Mouse (Mus musculus): ENCODE measurements around the gene Rtf2. TPM values are rescaled to one million over a fixed set of nuclear protein-coding genes. Genes with fewer than 3 reads are reported as not detected.

Rtf2 gene
- total and polyA plus RNA-seq, 2 experiments = 31.5 to 37.0 TPM

GRCm38 (mm10) chr2:172501341-172501740, 61.0 kb downstream of the Rtf2 start:
- Histone ChIP-seq H3K79me2 (ENCODE audit: control insufficient read depth, insufficient read depth, low read length) (no peaks in the 10 kb centered on the region), H3K4me1 (ENCODE audit: control insufficient read depth, insufficient read depth, low read length) (no peaks in the 10 kb centered on the region), H3K9ac (ENCODE audit: low read depth, low read length) (no peak overlapping the region), H3K27me3 (ENCODE audit: control insufficient read depth, insufficient read depth, low read length) (no peaks in the 10 kb centered on the region), H3K27ac (replicated peaks; ENCODE audit: insufficient read depth, low read depth, low read length) (no peak overlapping the region), H3K4me3 (ENCODE audit: insufficient read depth, low read depth, low read length) (no peak overlapping the region), H3K36me3 (ENCODE audit: control insufficient read depth, insufficient read depth, low read length) (no peaks in the 10 kb centered on the region)
- DNase-seq (ENCODE audit: extremely low read depth, low read depth, low spot score) = peak; percentile 36
- 10% methylated on average over 4 of the region's 4 CpGs for WGBS
- no peak for TF ChIP-seq POLR2A (IDR thresholded peaks at IDR 0.05; ENCODE audit: extremely low read depth, insufficient read depth, low read length)
- TF ChIP-seq CTCF (IDR thresholded peaks at IDR 0.05; ENCODE audit: low read depth, low read length) = peak; percentile 73; the same call in 1 of the 2 replicates

DNA sequence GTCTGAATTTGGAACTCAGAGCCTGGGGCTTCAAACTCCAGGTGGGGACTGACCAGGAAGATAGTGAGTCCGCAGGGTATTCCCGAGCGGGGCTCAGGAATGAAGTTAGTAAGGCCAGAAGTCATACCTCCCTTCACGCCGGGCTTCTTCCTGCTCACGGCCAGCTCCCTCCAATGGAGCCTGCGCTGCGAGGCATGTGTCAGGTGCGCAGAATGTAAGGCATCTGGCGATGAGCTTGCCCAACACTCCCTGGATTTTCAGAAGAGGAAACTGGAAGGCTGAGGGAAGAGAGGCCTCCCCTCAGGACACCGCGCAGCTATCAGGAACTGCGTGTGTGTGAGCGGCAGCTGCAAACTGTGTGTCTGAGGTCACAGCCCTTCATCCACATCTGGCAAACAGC, 61.8 kb downstream of the Rtf2 start:
- Histone ChIP-seq H3K36me3 (ENCODE audit: control insufficient read depth, insufficient read depth, low read length) (no peaks in the 10 kb centered on the region), H3K4me3 (ENCODE audit: insufficient read depth, low read depth, low read length) (no peak overlapping the region), H3K27ac (replicated peaks; ENCODE audit: insufficient read depth, low read depth, low read length) (no peak overlapping the region), H3K27me3 (ENCODE audit: control insufficient read depth, insufficient read depth, low read length) (no peaks in the 10 kb centered on the region), H3K4me1 (ENCODE audit: control insufficient read depth, insufficient read depth, low read length) (no peaks in the 10 kb centered on the region), H3K9ac (ENCODE audit: low read depth, low read length) (no peak overlapping the region), H3K79me2 (ENCODE audit: control insufficient read depth, insufficient read depth, low read length) (no peaks in the 10 kb centered on the region)
- DNase-seq (ENCODE audit: extremely low read depth, low read depth, low spot score) = no peak
- no peak for TF ChIP-seq POLR2A (IDR thresholded peaks at IDR 0.05; ENCODE audit: extremely low read depth, insufficient read depth, low read length)
- no peak for TF ChIP-seq CTCF (IDR thresholded peaks at IDR 0.05; ENCODE audit: low read depth, low read length)
- WGBS = 83% methylated on average over 14 of the region's 14 CpGs

DNA sequence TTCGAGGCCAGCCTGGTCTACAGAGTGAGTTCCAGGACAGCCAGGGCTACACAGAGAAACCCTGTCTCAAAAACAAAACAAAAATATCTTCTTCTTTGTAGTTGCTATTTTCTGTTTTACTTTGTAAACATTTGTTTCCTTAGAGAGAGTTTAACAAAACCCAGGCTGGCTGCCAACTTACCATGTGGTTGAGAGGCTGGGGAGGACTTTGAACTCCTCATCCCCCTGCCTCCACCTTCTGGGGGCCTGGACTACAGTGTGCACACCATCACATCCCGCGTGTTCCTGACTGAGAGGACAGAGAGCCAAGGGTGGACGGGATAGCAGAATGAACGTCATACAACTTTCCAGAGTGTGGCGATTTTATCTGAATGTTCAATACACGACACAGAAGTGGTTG, 65.8 kb downstream of the Rtf2 start:
- Histone ChIP-seq H3K4me3 (ENCODE audit: insufficient read depth, low read depth, low read length) (no peak overlapping the region), H3K79me2 (ENCODE audit: control insufficient read depth, insufficient read depth, low read length) (no peaks in the 10 kb centered on the region), H3K27ac (replicated peaks; ENCODE audit: insufficient read depth, low read depth, low read length) (no peak overlapping the region), H3K9ac (ENCODE audit: low read depth, low read length) (no peak overlapping the region), H3K36me3 (ENCODE audit: control insufficient read depth, insufficient read depth, low read length) (no peaks in the 10 kb centered on the region), H3K4me1 (ENCODE audit: control insufficient read depth, insufficient read depth, low read length) (no peaks in the 10 kb centered on the region), H3K27me3 (ENCODE audit: control insufficient read depth, insufficient read depth, low read length) (no peaks in the 10 kb centered on the region)
- no peak for DNase-seq (ENCODE audit: extremely low read depth, low read depth, low spot score)
- TF ChIP-seq POLR2A (IDR thresholded peaks at IDR 0.05; ENCODE audit: extremely low read depth, insufficient read depth, low read length) (no peak), CTCF (IDR thresholded peaks at IDR 0.05; ENCODE audit: low read depth, low read length) (no peak)
- WGBS = 72% methylated on average over 7 of the region's 7 CpGs

- H3K4me3 ChIP-seq (ENCODE audit: insufficient read depth, low read depth, low read length) = no peak overlapping the region
- DNase-seq (ENCODE audit: extremely low read depth, low read depth, low spot score) = no peak
- TF ChIP-seq POLR2A (IDR thresholded peaks at IDR 0.05; ENCODE audit: extremely low read depth, insufficient read depth, low read length) (no peak), CTCF (IDR thresholded peaks at IDR 0.05; ENCODE audit: low read depth, low read length) (no peak)
- no peak overlapping the region for H3K9ac ChIP-seq (ENCODE audit: low read depth, low read length)
- H3K4me1 ChIP-seq (ENCODE audit: control insufficient read depth, insufficient read depth, low read length) = no peaks in the 10 kb centered on the region
- no peak overlapping the region for H3K27ac ChIP-seq (replicated peaks; ENCODE audit: insufficient read depth, low read depth, low read length)
- no peaks in the 10 kb centered on the region for H3K79me2 ChIP-seq (ENCODE audit: control insufficient read depth, insufficient read depth, low read length)
- H3K36me3 ChIP-seq (ENCODE audit: control insufficient read depth, insufficient read depth, low read length) = no peaks in the 10 kb centered on the region
- 87% methylated on average over 15 of the region's 15 CpGs for WGBS
- no peaks in the 10 kb centered on the region for H3K27me3 ChIP-seq (ENCODE audit: control insufficient read depth, insufficient read depth, low read length)
Measured at GRCm38 (mm10) chr2:172510056-172510712, 69.8 kb downstream of the Rtf2 start.

DNA sequence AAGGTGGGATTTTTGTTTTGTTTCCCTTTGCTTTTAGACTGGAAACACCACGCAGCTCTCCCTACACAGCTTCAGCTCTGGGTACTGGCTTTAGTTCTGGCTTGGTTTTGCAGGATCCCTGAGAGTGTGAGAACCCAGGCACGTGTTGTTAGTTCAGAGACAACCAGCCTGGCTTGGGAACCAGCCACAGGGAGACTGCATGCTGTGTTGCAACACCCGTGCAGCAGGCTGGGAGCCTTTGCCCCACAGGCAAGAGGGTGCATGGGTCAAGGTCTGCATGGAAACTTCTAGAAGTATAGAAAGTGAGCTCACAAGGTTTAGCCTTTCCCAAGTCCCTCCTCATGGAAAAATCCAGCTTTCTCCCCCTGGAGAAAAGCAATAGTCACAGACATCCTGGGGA, 70.5 kb downstream of the Rtf2 start:
- 27% methylated on average over 3 of the region's 3 CpGs for WGBS
- no peak overlapping the region for H3K9ac ChIP-seq (ENCODE audit: low read depth, low read length)
- H3K27ac ChIP-seq (replicated peaks; ENCODE audit: insufficient read depth, low read depth, low read length) = no peak overlapping the region
- DNase-seq (ENCODE audit: extremely low read depth, low read depth, low spot score) = peak; percentile 75
- no peaks in the 10 kb centered on the region for H3K36me3 ChIP-seq (ENCODE audit: control insufficient read depth, insufficient read depth, low read length)
- H3K4me1 ChIP-seq (ENCODE audit: control insufficient read depth, insufficient read depth, low read length) = no peaks in the 10 kb centered on the region
- no peak for TF ChIP-seq POLR2A (IDR thresholded peaks at IDR 0.05; ENCODE audit: extremely low read depth, insufficient read depth, low read length)
- no peak for TF ChIP-seq CTCF (IDR thresholded peaks at IDR 0.05; ENCODE audit: low read depth, low read length)
- H3K27me3 ChIP-seq (ENCODE audit: control insufficient read depth, insufficient read depth, low read length) = no peaks in the 10 kb centered on the region
- H3K4me3 ChIP-seq (ENCODE audit: insufficient read depth, low read depth, low read length) = no peak overlapping the region
- H3K79me2 ChIP-seq (ENCODE audit: control insufficient read depth, insufficient read depth, low read length) = no peaks in the 10 kb centered on the region

DNA sequence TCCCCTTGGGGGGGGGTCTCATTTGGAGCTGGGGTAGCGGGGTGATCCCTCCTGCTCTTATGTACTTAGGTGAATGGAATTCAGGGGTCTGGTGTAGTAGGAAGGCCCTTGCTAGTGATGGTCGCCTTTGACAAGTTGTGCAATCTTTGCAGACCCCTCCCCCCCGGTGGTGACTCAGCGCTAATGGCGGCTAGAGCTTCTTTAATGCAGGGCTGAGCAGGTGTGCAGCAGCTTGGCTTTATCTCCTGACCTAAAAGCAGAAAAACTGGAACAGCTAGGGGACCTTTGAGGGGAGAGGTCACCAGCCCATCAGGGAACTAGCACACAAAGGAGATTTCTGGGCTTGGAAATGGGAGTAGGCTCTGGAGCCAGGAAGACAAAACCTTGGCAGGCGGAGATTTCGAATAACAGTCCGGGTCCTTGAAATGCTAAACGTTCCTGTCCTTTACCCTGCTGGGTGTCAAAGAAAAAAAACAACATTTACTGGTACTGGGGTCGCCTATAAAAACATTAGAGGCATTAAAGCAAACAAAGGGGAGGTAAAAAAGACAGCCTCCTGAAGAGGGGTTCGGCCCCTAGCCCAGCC, 76.1 kb downstream of the Rtf2 start:
- Histone ChIP-seq H3K27ac (replicated peaks; ENCODE audit: insufficient read depth, low read depth, low read length) (no peak overlapping the region), H3K4me1 (ENCODE audit: control insufficient read depth, insufficient read depth, low read length) (no peaks in the 10 kb centered on the region), H3K79me2 (ENCODE audit: control insufficient read depth, insufficient read depth, low read length) (no peaks in the 10 kb centered on the region), H3K27me3 (ENCODE audit: control insufficient read depth, insufficient read depth, low read length) (no peaks in the 10 kb centered on the region), H3K4me3 (ENCODE audit: insufficient read depth, low read depth, low read length) (no peak overlapping the region), H3K9ac (ENCODE audit: low read depth, low read length) (no peak overlapping the region), H3K36me3 (ENCODE audit: control insufficient read depth, insufficient read depth, low read length) (no peaks in the 10 kb centered on the region)
- no peak for DNase-seq (ENCODE audit: extremely low read depth, low read depth, low spot score)
- TF ChIP-seq CTCF (IDR thresholded peaks at IDR 0.05; ENCODE audit: low read depth, low read length) (no peak), POLR2A (IDR thresholded peaks at IDR 0.05; ENCODE audit: extremely low read depth, insufficient read depth, low read length) (no peak)
- 37% methylated on average over 11 of the region's 11 CpGs for WGBS

Other genes with a start within 250 kb of the Rtf2 start
- gene Mc3r, start 192.1 kb upstream of the Rtf2 start, total RNA-seq (2014; rRNA removed) = not detected in 2 replicates
- gene Mc3r, start 192.1 kb upstream of the Rtf2 start, polyA plus RNA-seq (2012; rRNA removed) = not detected in 2 replicates
- 27.0 and 35.5 TPM in 2 replicates for gene Fam210b, start 95.0 kb upstream of the Rtf2 start, total RNA-seq (2014; rRNA removed)
- 62.1 and 87.1 TPM in 2 replicates for gene Fam210b, start 95.0 kb upstream of the Rtf2 start, polyA plus RNA-seq (2012; rRNA removed)
- gene Aurka, start 70.0 kb upstream of the Rtf2 start, total RNA-seq (2014; rRNA removed) = 0.28 and 1.5 TPM in 2 replicates
- gene Aurka, start 70.0 kb upstream of the Rtf2 start, polyA plus RNA-seq (2012; rRNA removed) = 0.37 and 0.57 TPM in 2 replicates
- gene Cstf1, start 69.9 kb upstream of the Rtf2 start, total RNA-seq (2014; rRNA removed) = 10.9 and 14.5 TPM in 2 replicates
- 27.8 and 30.8 TPM in 2 replicates for gene Cstf1, start 69.9 kb upstream of the Rtf2 start, polyA plus RNA-seq (2012; rRNA removed)
- gene Cass4, start 46.8 kb upstream of the Rtf2 start, total RNA-seq (2014; rRNA removed) = not detected in 2 replicates
- gene Cass4, start 46.8 kb upstream of the Rtf2 start, polyA plus RNA-seq (2012; rRNA removed) = not detected in 2 replicates
- not detected in 2 replicates for gene Gcnt7, start 18.0 kb downstream of the Rtf2 start, total RNA-seq (2014; rRNA removed)
- not detected in 2 replicates for gene Gcnt7, start 18.0 kb downstream of the Rtf2 start, polyA plus RNA-seq (2012; rRNA removed)
- gene Fam209, start 32.0 kb downstream of the Rtf2 start, total RNA-seq (2014; rRNA removed) = 0.18 TPM in 1 of 2 replicates, not detected in the other
- gene Fam209, start 32.0 kb downstream of the Rtf2 start, polyA plus RNA-seq (2012; rRNA removed) = 0.15 and 0.18 TPM in 2 replicates
- gene Tfap2c, start 109.0 kb downstream of the Rtf2 start, total RNA-seq (2014; rRNA removed) = not detected in 2 replicates
- gene Tfap2c, start 109.0 kb downstream of the Rtf2 start, polyA plus RNA-seq (2012; rRNA removed) = not detected in 2 replicates